Mouse (Mus musculus): ENCODE results near the gene Clcc1. TPM values are rescaled to one million over a fixed set of nuclear protein-coding genes. Genes with fewer than 3 reads are reported as not detected.

The Clcc1 gene
- polyA plus RNA-seq, 1 experiment from 2014 or later, result 48.3 TPM

- Histone ChIP-seq H3K9ac (replicated peaks; ENCODE audit: low read depth, low read length) (no peak overlapping the region), H3K4me3 (replicated peaks; ENCODE audit: low read length) (no peak overlapping the region), H3K4me1 (replicated peaks; ENCODE audit: control insufficient read depth, insufficient read depth, low read length) (peaks cover 21% of the 10 kb centered on the region), H3K27ac (ENCODE audit: low read length) (no peak overlapping the region), H3K9me3 (ENCODE audit: control insufficient read depth, low read length) (no peaks in the 10 kb centered on the region), H3K4me2 (ENCODE audit: low read length) (no peak overlapping the region), H3K27me3 (replicated peaks; ENCODE audit: control insufficient read depth, insufficient read depth, low read length) (no peaks in the 10 kb centered on the region), H3K36me3 (ENCODE audit: control insufficient read depth, insufficient read depth) (no peaks in the 10 kb centered on the region)
- ATAC-seq, result no peak
- 84% methylated on average over 3 of the region's 3 CpGs for WGBS
Observed at GRCm38 (mm10) chr3:108717896-108718502, 64.3 kb downstream of the Clcc1 start.

DNA sequence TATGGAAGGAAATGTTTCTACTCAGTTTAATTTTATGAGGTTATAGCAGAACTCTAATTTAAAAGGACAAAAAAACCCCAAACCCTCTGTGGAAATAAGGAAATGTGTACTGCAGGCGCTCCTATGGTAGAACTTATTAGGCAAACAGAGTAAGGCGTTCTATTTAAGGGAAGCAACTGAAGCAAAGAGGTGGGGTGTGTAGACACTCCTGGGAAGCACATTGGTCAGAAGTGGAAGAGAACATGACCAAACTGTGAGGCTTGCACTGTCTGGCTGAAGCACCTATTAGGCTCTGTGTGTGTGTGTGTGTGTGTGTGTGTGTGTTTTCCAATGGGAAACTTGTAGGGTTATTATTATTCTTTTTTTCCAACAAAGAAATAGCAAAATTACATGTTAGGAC lies 65.6 kb downstream of the Clcc1 start:
- WGBS, result 81% methylated on average over 2 of the region's 2 CpGs
- Histone ChIP-seq H3K4me3 (replicated peaks; ENCODE audit: low read length) (no peak overlapping the region), H3K36me3 (ENCODE audit: control insufficient read depth, insufficient read depth) (no peaks in the 10 kb centered on the region), H3K27ac (ENCODE audit: low read length) (no peak overlapping the region), H3K9ac (replicated peaks; ENCODE audit: low read depth, low read length) (no peak overlapping the region), H3K4me2 (ENCODE audit: low read length) (peak overlapping the region; percentile 11; the same call in 1 of the 2 replicates), H3K27me3 (replicated peaks; ENCODE audit: control insufficient read depth, insufficient read depth, low read length) (no peaks in the 10 kb centered on the region), H3K4me1 (replicated peaks; ENCODE audit: control insufficient read depth, insufficient read depth, low read length) (peaks cover 17% of the 10 kb centered on the region), H3K9me3 (ENCODE audit: control insufficient read depth, low read length) (no peaks in the 10 kb centered on the region)
- ATAC-seq, result no peak

- peaks cover 17% of the 10 kb centered on the region for H3K4me1 ChIP-seq (replicated peaks; ENCODE audit: control insufficient read depth, insufficient read depth, low read length)
- H3K36me3 ChIP-seq (ENCODE audit: control insufficient read depth, insufficient read depth), result no peaks in the 10 kb centered on the region
- H3K9ac ChIP-seq (replicated peaks; ENCODE audit: low read depth, low read length), result no peak overlapping the region
- H3K27me3 ChIP-seq (replicated peaks; ENCODE audit: control insufficient read depth, insufficient read depth, low read length), result no peaks in the 10 kb centered on the region
- H3K9me3 ChIP-seq (ENCODE audit: control insufficient read depth, low read length), result no peaks in the 10 kb centered on the region
- 79% methylated on average over 3 of the region's 3 CpGs for WGBS
- H3K4me2 ChIP-seq (ENCODE audit: low read length), result peak overlapping the region; percentile 11
- no peak for ATAC-seq
- H3K4me3 ChIP-seq (replicated peaks; ENCODE audit: low read length), result no peak overlapping the region
- no peak overlapping the region for H3K27ac ChIP-seq (ENCODE audit: low read length)
Observed at GRCm38 (mm10) chr3:108719761-108720160, 66.0 kb downstream of the Clcc1 start.

DNA sequence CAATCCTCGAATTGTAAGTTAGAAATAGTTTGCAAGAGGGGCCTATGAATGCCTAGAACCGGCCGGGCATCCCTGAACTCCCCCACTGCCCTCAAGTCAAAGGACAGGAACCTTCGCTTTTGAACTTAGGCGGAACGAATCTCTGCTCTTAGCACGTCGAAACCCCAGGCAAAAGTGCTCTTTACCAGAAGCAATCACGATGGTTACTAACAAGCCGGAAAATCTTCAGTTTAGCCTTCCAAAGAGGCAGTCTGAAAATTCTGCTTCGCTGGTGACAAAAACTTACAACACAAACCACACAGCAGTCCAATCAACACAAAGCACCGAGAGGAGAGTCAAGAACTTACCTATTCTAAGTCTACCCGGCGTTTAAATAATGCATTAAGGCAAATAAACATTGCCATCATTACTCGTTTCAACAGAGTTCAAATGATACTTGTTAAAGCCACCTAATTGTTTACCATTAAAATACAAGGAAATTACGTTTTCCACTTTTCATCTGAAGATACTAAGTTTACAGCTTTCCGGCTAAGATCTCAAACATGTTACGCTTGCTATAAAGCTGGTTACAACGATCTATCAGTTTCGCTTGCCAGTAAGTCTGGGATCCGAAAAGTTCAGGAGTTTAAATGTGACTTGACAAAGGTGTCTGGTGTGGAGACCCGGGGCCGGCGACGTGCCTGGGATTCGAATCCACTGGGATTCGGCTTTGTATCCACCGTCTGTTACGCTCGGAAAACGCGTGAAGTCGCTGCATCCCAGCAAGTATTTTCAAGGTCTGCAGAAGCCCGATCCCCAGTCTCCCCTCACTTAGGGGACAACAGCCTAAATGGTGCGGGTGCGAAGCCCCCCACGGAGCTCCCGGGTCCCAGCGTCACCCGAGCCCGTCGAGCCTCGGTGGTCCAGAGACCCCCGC lies 67.6 kb downstream of the Clcc1 start:
- Histone ChIP-seq H3K9ac (replicated peaks; ENCODE audit: low read depth, low read length) (peak overlapping the region; percentile 87), H3K27ac (ENCODE audit: low read length) (peak overlapping the region; percentile 82), H3K9me3 (ENCODE audit: control insufficient read depth, low read length) (no peaks in the 10 kb centered on the region), H3K27me3 (replicated peaks; ENCODE audit: control insufficient read depth, insufficient read depth, low read length) (no peaks in the 10 kb centered on the region), H3K4me3 (replicated peaks; ENCODE audit: low read length) (peak overlapping the region; percentile 81), H3K36me3 (ENCODE audit: control insufficient read depth, insufficient read depth) (no peaks in the 10 kb centered on the region), H3K4me1 (replicated peaks; ENCODE audit: control insufficient read depth, insufficient read depth, low read length) (peaks cover 17% of the 10 kb centered on the region), H3K4me2 (ENCODE audit: low read length) (peak overlapping the region; percentile 86)
- ATAC-seq, result peak; percentile 52; the same call in 1 of the 2 replicates
- under 1% methylated on average over 44 of the region's 44 CpGs for WGBS

DNA sequence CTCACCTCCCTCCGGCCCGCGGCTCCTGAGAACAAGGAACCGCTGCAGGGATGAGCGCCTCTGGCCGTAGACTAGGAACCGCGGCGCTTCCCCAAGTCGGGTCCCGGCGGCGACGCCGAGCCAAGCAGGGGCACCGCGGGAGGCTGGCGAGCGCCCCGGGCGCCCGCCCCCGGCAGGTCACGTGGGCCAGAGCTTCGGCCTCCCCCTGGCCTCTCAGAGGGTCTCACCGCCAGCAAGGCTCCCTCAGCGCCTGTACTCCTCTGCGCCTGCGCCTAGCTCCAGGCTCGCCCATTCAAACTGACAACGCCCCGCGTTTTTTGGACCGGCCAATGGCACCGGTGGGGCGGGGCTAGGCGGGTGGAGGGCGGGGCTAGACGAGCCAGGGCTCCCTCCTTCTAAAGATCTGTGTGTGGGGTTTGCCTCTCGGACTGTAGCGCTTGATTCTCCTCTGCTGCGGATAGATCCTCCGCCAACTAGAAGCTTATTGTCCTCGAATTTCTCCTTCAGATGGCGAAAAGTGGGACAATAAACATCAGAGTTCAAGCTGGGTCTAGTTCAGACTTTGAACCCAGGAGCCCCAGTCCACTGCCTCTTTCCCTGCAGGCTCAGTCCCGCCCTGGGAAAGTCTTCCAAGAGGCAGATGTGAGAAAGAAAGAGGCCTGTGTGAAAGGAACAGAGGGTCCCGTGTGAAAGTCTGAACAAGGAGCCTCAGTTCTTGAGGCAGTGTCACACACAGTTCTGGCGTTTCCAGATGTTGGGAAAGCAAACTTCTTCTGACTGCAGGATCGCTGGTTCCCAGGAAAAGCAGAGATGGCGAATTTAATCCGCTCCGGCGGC lies 68.5 kb downstream of the Clcc1 start, which contains the start of gene Gpsm2:
TSS of gene Gpsm2 (minus strand) at position 274 of the 837 bp plus-strand sequence.
- peak within 1 kb of the TSS; percentile 87 for H3K9ac ChIP-seq (replicated peaks; ENCODE audit: low read depth, low read length)
- H3K4me2 ChIP-seq (ENCODE audit: low read length), result peak within 1 kb of the TSS; percentile 86
- peak within 1 kb of the TSS; percentile 81 for H3K4me3 ChIP-seq (replicated peaks; ENCODE audit: low read length)
- WGBS, result 1% methylated on average over 42 of the region's 53 CpGs
- H3K36me3 ChIP-seq (ENCODE audit: control insufficient read depth, insufficient read depth), result no peaks in the 10 kb centered on the region
- H3K27ac ChIP-seq (ENCODE audit: low read length), result peak within 1 kb of the TSS; percentile 82
- peak; percentile 99 for ATAC-seq
- peaks cover 17% of the 10 kb centered on the region for H3K4me1 ChIP-seq (replicated peaks; ENCODE audit: control insufficient read depth, insufficient read depth, low read length)
- H3K9me3 ChIP-seq (ENCODE audit: control insufficient read depth, low read length), result no peaks in the 10 kb centered on the region
- H3K27me3 ChIP-seq (replicated peaks; ENCODE audit: control insufficient read depth, insufficient read depth, low read length), result no peaks in the 10 kb centered on the region

GRCm38 (mm10) chr3:108726413-108726812 lies 72.7 kb downstream of the Clcc1 start:
- Histone ChIP-seq H3K9me3 (ENCODE audit: control insufficient read depth, low read length) (no peaks in the 10 kb centered on the region), H3K4me3 (replicated peaks; ENCODE audit: low read length) (no peak overlapping the region), H3K27ac (ENCODE audit: low read length) (no peak overlapping the region), H3K27me3 (replicated peaks; ENCODE audit: control insufficient read depth, insufficient read depth, low read length) (no peaks in the 10 kb centered on the region), H3K9ac (replicated peaks; ENCODE audit: low read depth, low read length) (no peak overlapping the region), H3K4me2 (ENCODE audit: low read length) (no peak overlapping the region), H3K36me3 (ENCODE audit: control insufficient read depth, insufficient read depth) (no peaks in the 10 kb centered on the region), H3K4me1 (replicated peaks; ENCODE audit: control insufficient read depth, insufficient read depth, low read length) (peaks cover 5% of the 10 kb centered on the region)
- ATAC-seq, result no peak
- WGBS, result 93% methylated on average over 7 of the region's 7 CpGs

DNA sequence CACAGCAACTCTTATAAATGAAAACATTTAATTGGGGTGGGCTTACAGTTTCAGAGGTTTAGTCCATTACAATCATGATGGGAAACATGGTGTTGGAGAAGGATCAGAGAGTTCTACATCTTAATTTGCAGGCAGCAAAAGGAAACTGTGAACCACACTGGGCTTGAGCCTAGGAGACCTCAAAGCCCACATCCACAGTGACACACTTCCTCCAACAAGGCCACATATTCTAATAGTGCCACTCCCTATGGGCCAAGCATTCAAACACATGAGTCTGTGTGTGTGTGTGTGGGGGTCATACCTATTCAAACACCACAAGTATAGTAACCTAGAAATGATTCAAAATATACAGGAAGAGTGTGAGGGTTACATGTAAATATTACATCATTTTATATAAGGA lies 73.6 kb downstream of the Clcc1 start:
- no peak overlapping the region for H3K4me3 ChIP-seq (replicated peaks; ENCODE audit: low read length)
- H3K27me3 ChIP-seq (replicated peaks; ENCODE audit: control insufficient read depth, insufficient read depth, low read length), result no peaks in the 10 kb centered on the region
- no peaks in the 10 kb centered on the region for H3K9me3 ChIP-seq (ENCODE audit: control insufficient read depth, low read length)
- H3K36me3 ChIP-seq (ENCODE audit: control insufficient read depth, insufficient read depth), result no peaks in the 10 kb centered on the region
- H3K4me1 ChIP-seq (replicated peaks; ENCODE audit: control insufficient read depth, insufficient read depth, low read length), result peaks cover 5% of the 10 kb centered on the region
- ATAC-seq, result no peak
- no peak overlapping the region for H3K4me2 ChIP-seq (ENCODE audit: low read length)
- H3K27ac ChIP-seq (ENCODE audit: low read length), result no peak overlapping the region
- H3K9ac ChIP-seq (replicated peaks; ENCODE audit: low read depth, low read length), result no peak overlapping the region

DNA sequence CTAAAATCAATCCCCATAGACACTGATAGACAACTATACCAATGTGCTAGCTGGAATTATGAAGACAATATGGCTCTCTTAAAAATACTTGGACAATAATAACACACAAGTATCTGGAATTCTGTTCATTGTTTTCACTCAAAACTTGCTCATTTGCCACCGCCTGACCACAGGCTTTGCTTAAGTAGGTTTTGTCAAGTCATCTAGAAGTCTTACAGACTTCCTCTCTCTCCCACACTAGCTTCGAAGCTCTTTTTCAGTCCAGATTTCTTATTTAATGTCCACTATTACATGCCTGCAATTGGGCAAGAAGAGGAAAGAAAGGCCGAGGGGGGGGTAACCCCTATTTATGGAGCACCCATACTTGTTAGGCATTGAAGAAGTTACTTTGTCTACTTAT lies 74.1 kb downstream of the Clcc1 start:
- Histone ChIP-seq H3K36me3 (ENCODE audit: control insufficient read depth, insufficient read depth) (no peaks in the 10 kb centered on the region), H3K9ac (replicated peaks; ENCODE audit: low read depth, low read length) (no peak overlapping the region), H3K4me1 (replicated peaks; ENCODE audit: control insufficient read depth, insufficient read depth, low read length) (peaks cover under 1% of the 10 kb centered on the region), H3K4me2 (ENCODE audit: low read length) (no peak overlapping the region), H3K9me3 (ENCODE audit: control insufficient read depth, low read length) (no peaks in the 10 kb centered on the region), H3K27me3 (replicated peaks; ENCODE audit: control insufficient read depth, insufficient read depth, low read length) (no peaks in the 10 kb centered on the region), H3K27ac (ENCODE audit: low read length) (no peak overlapping the region), H3K4me3 (replicated peaks; ENCODE audit: low read length) (no peak overlapping the region)
- WGBS, result 92% methylated on average over 3 of the region's 3 CpGs
- no peak for ATAC-seq
